Mouse (Mus musculus) liver, postnatal 0 days (tissue): ENCODE results near the gene Krtap5-1. TPM values are rescaled to one million over a fixed set of nuclear protein-coding genes. Genes with fewer than 3 reads are reported as not detected.
"Not testable (repeated sequence)": the region's sequence is repeated elsewhere in the genome, so short reads cannot be mapped to it uniquely, and the experiment has no call there.

Experiments used
- ATAC-seq: fragments of 200-750 bp; cut with Nextera tagmentation; 2 replicates; pipeline ENCODE4 v1.8.0; 2017; ENCODE audit warnings: mild to moderate bottlenecking, moderate library complexity
- DNase-seq: peaks from one replicate; pipeline ENCODE4 v3.0.0-alpha.2; 2016
- H3K27ac ChIP-seq: fragments of 300-500 bp; sonication (generic); 2 replicates; pipeline ENCODE4 v1.5.1; 2014; ENCODE audit warnings: antibody characterized with exemption, moderate library complexity, mild to moderate bottlenecking, low read depth
- H3K27me3 ChIP-seq: fragments of 300-500 bp; sonication (generic); 2 replicates; pipeline ENCODE4 v1.6.1; 2014; ENCODE audit warnings: low read length, control low read depth, mixed read lengths; ENCODE audit not compliant: insufficient read depth
- H3K36me3 ChIP-seq: fragments of 300-500 bp; sonication (generic); replicated peaks from 2 replicates; pipeline ENCODE4 v1.6.1; 2014; ENCODE audit warnings: mild to moderate bottlenecking, control low read depth, low read length, moderate library complexity, mixed read lengths; ENCODE audit not compliant: insufficient read depth
- H3K4me1 ChIP-seq: fragments of 300-500 bp; sonication (generic); 2 replicates; pipeline ENCODE4 v1.6.1; 2014; ENCODE audit warnings: antibody characterized with exemption, mild to moderate bottlenecking, control low read depth; ENCODE audit not compliant: insufficient read depth
- H3K4me2 ChIP-seq: fragments of 300-500 bp; sonication (generic); 2 replicates; pipeline ENCODE4 v1.6.1; 2014; ENCODE audit warnings: low read depth, mild to moderate bottlenecking, low read length, moderate library complexity, mixed read lengths
- H3K4me3 ChIP-seq: fragments of 300-500 bp; sonication (generic); 2 replicates; pipeline ENCODE4 v1.5.1; 2014; ENCODE audit warnings: low read depth, low read length
- H3K9ac ChIP-seq: fragments of 300-500 bp; sonication (generic); replicated peaks from 2 replicates; pipeline ENCODE4 v1.6.1; 2014; ENCODE audit warnings: mild to moderate bottlenecking, moderate library complexity
- H3K9me3 ChIP-seq: fragments of 300-500 bp; sonication (generic); 2 replicates; pipeline ENCODE4 v1.6.1; 2016; ENCODE audit warnings: mild to moderate bottlenecking, control low read depth, low read length, mixed read lengths
- CTCF ChIP-seq: sonication (generic); IDR thresholded peaks from 2 replicates; pipeline ENCODE4 v1.5.1; 2016; ENCODE audit warnings: antibody characterized with exemption, low read depth
- EP300 ChIP-seq: IDR thresholded peaks from 2 replicates; pipeline ENCODE4 v1.6.1; 2016; ENCODE audit warnings: antibody characterized with exemption, low read depth, mild to moderate bottlenecking
- WGBS: fragments of 180-500 bp; shearing (Covaris S2); extraction: QIAGEN DNeasy Blood & Tissue Kit; methylation state at CpG from one replicate; pipeline ENCODE4 v1.1.7; 2014; ENCODE audit not compliant: insufficient replicate concordance; 5-methylcytosine and 5-hydroxymethylcytosine counted together
- polyA plus RNA-seq: library from polyadenylated mRNA; unstranded; fragments of >200 nt; fragmentation: Nextera tagmentation; extraction: Ambion mirVana; gene quantifications from 2 replicates; pipeline ENCODE4 v1.2.1, GENCODE M21; 2015

Gene Krtap5-1
- polyA plus RNA-seq = not detected in 2 replicates

GRCm38 (mm10) chr7:142297018-142297417 is at the start of gene Krtap5-1:
TSS of gene Krtap5-1 (minus strand) at chr7:142297118.
- not testable (repeated sequence) for H3K4me2 ChIP-seq, DNase-seq, H3K36me3 ChIP-seq, H3K9ac ChIP-seq, H3K9me3 ChIP-seq, H3K4me3 ChIP-seq, H3K27ac ChIP-seq, H3K27me3 ChIP-seq, ATAC-seq, H3K4me1 ChIP-seq

GRCm38 (mm10) chr7:142342247-142342640 is 45.3 kb upstream of the Krtap5-1 start:
- H3K9ac ChIP-seq = no peak overlapping the region
- no peaks in the 10 kb centered on the region for H3K36me3 ChIP-seq
- TF ChIP-seq CTCF = no peak
- TF ChIP-seq EP300 = no peak
- WGBS = 51% methylated on average over 3 of the region's 3 CpGs
- DNase-seq (no peak), ATAC-seq (peak; percentile 18; the same call in 1 of the 2 replicates)
- H3K27ac ChIP-seq = peak overlapping the region; percentile 9
- H3K4me2 ChIP-seq = no peak overlapping the region
- H3K27me3 ChIP-seq = no peaks in the 10 kb centered on the region
- H3K9me3 ChIP-seq = no peaks in the 10 kb centered on the region
- no peak overlapping the region for H3K4me3 ChIP-seq
- peaks cover 26% of the 10 kb centered on the region for H3K4me1 ChIP-seq

- peaks cover 26% of the 10 kb centered on the region for H3K4me1 ChIP-seq
- DNase-seq (no peak), ATAC-seq (peak; percentile 14; the same call in 1 of the 2 replicates)
- no peaks in the 10 kb centered on the region for H3K27me3 ChIP-seq
- 61% methylated on average over 10 of the region's 10 CpGs for WGBS
- no peak overlapping the region for H3K9ac ChIP-seq
- H3K27ac ChIP-seq = peak overlapping the region; percentile 9
- H3K4me3 ChIP-seq = no peak overlapping the region
- H3K4me2 ChIP-seq = no peak overlapping the region
- TF ChIP-seq EP300 (no peak), CTCF (no peak)
- H3K36me3 ChIP-seq = no peaks in the 10 kb centered on the region
- H3K9me3 ChIP-seq = no peaks in the 10 kb centered on the region
These were observed 44.8 kb upstream of the Krtap5-1 start for GRCm38 (mm10) chr7:142341564-142342246.

- H3K4me3 ChIP-seq = no peak overlapping the region
- H3K27me3 ChIP-seq = no peaks in the 10 kb centered on the region
- peak; percentile 71 for DNase-seq
- H3K9ac ChIP-seq = no peak overlapping the region
- H3K9me3 ChIP-seq = no peaks in the 10 kb centered on the region
- peak; percentile 74 for ATAC-seq
- 35% methylated on average over 10 of the region's 10 CpGs for WGBS
- H3K27ac ChIP-seq = peak overlapping the region; percentile 66; the same call in 1 of the 2 replicates
- no peaks in the 10 kb centered on the region for H3K36me3 ChIP-seq
- peaks cover 25% of the 10 kb centered on the region for H3K4me1 ChIP-seq
- peak overlapping the region; percentile 13; the same call in 1 of the 2 replicates for H3K4me2 ChIP-seq
- peak; percentile 65 for TF ChIP-seq CTCF
- TF ChIP-seq EP300 = no peak
These were observed 43.5 kb upstream of the Krtap5-1 start for GRCm38 (mm10) chr7:142340269-142340970.

GRCm38 (mm10) chr7:142335151-142335550 is 38.2 kb upstream of the Krtap5-1 start:
- Histone ChIP-seq H3K27me3 (no peaks in the 10 kb centered on the region), H3K4me1 (peaks cover 11% of the 10 kb centered on the region), H3K9ac (no peak overlapping the region), H3K9me3 (no peaks in the 10 kb centered on the region), H3K36me3 (no peaks in the 10 kb centered on the region), H3K4me3 (no peak overlapping the region), H3K27ac (no peak overlapping the region), H3K4me2 (no peak overlapping the region)
- TF ChIP-seq CTCF (no peak), EP300 (no peak)
- 85% methylated on average over 8 of the region's 8 CpGs for WGBS
- ATAC-seq (no peak), DNase-seq (no peak)

- TF ChIP-seq EP300 (no peak), CTCF (peak; percentile 98)
- Histone ChIP-seq H3K9me3 (no peaks in the 10 kb centered on the region), H3K4me2 (no peak overlapping the region), H3K27me3 (no peaks in the 10 kb centered on the region), H3K27ac (no peak overlapping the region), H3K4me3 (no peak overlapping the region), H3K36me3 (no peaks in the 10 kb centered on the region), H3K9ac (no peak overlapping the region), H3K4me1 (peaks cover 7% of the 10 kb centered on the region)
- 6% methylated on average over 3 of the region's 3 CpGs for WGBS
- DNase-seq (peak; percentile 93), ATAC-seq (peak; percentile 70)
These were observed 37.3 kb upstream of the Krtap5-1 start for GRCm38 (mm10) chr7:142334246-142334645.

GRCm38 (mm10) chr7:142332741-142333140 is 35.8 kb upstream of the Krtap5-1 start:
- not testable (repeated sequence) for H3K27ac ChIP-seq, H3K9me3 ChIP-seq, ATAC-seq, H3K9ac ChIP-seq, H3K4me1 ChIP-seq, DNase-seq, H3K4me3 ChIP-seq, H3K27me3 ChIP-seq, H3K36me3 ChIP-seq, H3K4me2 ChIP-seq
- 87% methylated on average over 2 of the region's 9 CpGs for WGBS
